Mouse (Mus musculus) heart, embryonic 12.5 days (tissue): ENCODE results near the gene Plcb3. TPM values are rescaled to one million over a fixed set of nuclear protein-coding genes. Genes with fewer than 3 reads are reported as not detected.

Experiments
- ATAC-seq: fragments of 200-750 bp; cut with Nextera tagmentation; 2 replicates; pipeline ENCODE4 v1.8.0; 2017; ENCODE audit warnings: moderate TSS enrichment, moderate library complexity; ENCODE audit not compliant: insufficient number of reproducible peaks, low FRiP score
- H3K27ac ChIP-seq: fragments of 300-500 bp; sonication (generic); 2 replicates; pipeline ENCODE4 v1.5.1; 2016; ENCODE audit warnings: mild to moderate bottlenecking, moderate library complexity; ENCODE audit not compliant: poor library complexity, severe bottlenecking
- H3K27me3 ChIP-seq: fragments of 300-500 bp; sonication (generic); replicated peaks from 2 replicates; pipeline ENCODE4 v1.6.1; 2016; ENCODE audit warnings: mild to moderate bottlenecking, moderate library complexity
- H3K36me3 ChIP-seq: fragments of 300-500 bp; sonication (generic); 2 replicates; pipeline ENCODE4 v1.6.1; 2016; ENCODE audit warnings: mild to moderate bottlenecking, moderate library complexity
- H3K4me1 ChIP-seq: fragments of 300-500 bp; sonication (generic); replicated peaks from 2 replicates; pipeline ENCODE4 v1.6.1; 2016; ENCODE audit warnings: mild to moderate bottlenecking
- H3K4me2 ChIP-seq: fragments of 300-500 bp; sonication (generic); 2 replicates; pipeline ENCODE4 v1.6.1; 2016; ENCODE audit warnings: mild to moderate bottlenecking, moderate library complexity
- H3K4me3 ChIP-seq: fragments of 300-500 bp; sonication (generic); 2 replicates; pipeline ENCODE4 v1.5.1; 2016; ENCODE audit warnings: mild to moderate bottlenecking
- H3K9ac ChIP-seq: fragments of 300-500 bp; sonication (generic); 2 replicates; pipeline ENCODE4 v1.6.1; 2016; ENCODE audit warnings: mild to moderate bottlenecking, moderate library complexity
- H3K9me3 ChIP-seq: fragments of 300-500 bp; sonication (generic); replicated peaks from 2 replicates; pipeline ENCODE4 v1.6.1; 2016; ENCODE audit warnings: mild to moderate bottlenecking, moderate library complexity
- WGBS: fragments of 180-500 bp; shearing (Covaris S2); methylation state at CpG from one replicate; pipeline ENCODE4 v1.1.7; 2016; 5-methylcytosine and 5-hydroxymethylcytosine counted together
- polyA plus RNA-seq: library from polyadenylated mRNA; unstranded; fragments of >200 nt; fragmentation: Nextera tagmentation; extraction: Ambion mirVana; gene quantifications from 2 replicates; pipeline ENCODE4 v1.2.1, GENCODE M21; 2016

Gene Plcb3
- polyA plus RNA-seq, 1 experiment from 2014 or later: 26.6 TPM

DNA sequence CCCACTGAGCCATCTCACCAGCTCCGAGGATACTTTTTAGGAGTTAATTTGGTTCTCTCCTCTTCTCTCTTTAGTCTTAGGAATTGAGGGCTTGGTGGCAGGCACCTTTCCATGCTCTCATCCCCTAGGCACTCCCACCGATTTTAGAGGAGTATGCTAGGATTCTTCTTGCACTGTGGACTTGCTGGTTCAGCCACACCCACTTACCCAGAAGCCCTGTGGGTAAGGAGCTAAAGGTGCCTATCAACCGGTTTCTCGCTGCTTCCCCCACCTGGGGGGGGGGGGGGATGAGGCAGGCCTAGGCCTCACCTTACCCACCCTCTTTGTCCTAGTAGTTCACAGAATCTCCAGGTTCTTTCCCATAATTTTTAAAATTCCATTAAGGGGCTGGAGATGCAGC lies 28.5 kb downstream of the Plcb3 start:
- ATAC-seq: no peak
- H3K27me3 ChIP-seq: no peaks in the 10 kb centered on the region
- 52% methylated on average over 4 of the region's 4 CpGs for WGBS
- H3K9ac ChIP-seq: no peak overlapping the region
- no peak overlapping the region for H3K4me3 ChIP-seq
- H3K4me2 ChIP-seq: no peak overlapping the region
- no peaks in the 10 kb centered on the region for H3K9me3 ChIP-seq
- H3K27ac ChIP-seq: no peak overlapping the region
- peaks cover 13% of the 10 kb centered on the region for H3K36me3 ChIP-seq
- H3K4me1 ChIP-seq: peaks cover 19% of the 10 kb centered on the region

GRCm38 (mm10) chr19:6943709-6944108 lies 32.6 kb downstream of the Plcb3 start:
- Histone ChIP-seq H3K27me3 (no peaks in the 10 kb centered on the region), H3K4me2 (no peak overlapping the region), H3K36me3 (peaks cover 13% of the 10 kb centered on the region), H3K27ac (no peak overlapping the region), H3K4me1 (peaks cover 23% of the 10 kb centered on the region), H3K9me3 (no peaks in the 10 kb centered on the region), H3K4me3 (no peak overlapping the region), H3K9ac (no peak overlapping the region)
- ATAC-seq: no peak
- 89% methylated on average over 6 of the region's 6 CpGs for WGBS

GRCm38 (mm10) chr19:6942764-6943163 lies 33.5 kb downstream of the Plcb3 start:
- ATAC-seq: no peak
- Histone ChIP-seq H3K4me3 (peak overlapping the region; percentile 80), H3K27ac (peak overlapping the region; percentile 60), H3K27me3 (peaks cover 6% of the 10 kb centered on the region), H3K36me3 (peaks cover 15% of the 10 kb centered on the region), H3K9ac (peak overlapping the region; percentile 89), H3K9me3 (no peaks in the 10 kb centered on the region), H3K4me1 (peaks cover 23% of the 10 kb centered on the region), H3K4me2 (peak overlapping the region; percentile 98)
- WGBS: 30% methylated on average over 5 of the region's 5 CpGs

- Histone ChIP-seq H3K27ac (peak within 1 kb of the TSS; percentile 93), H3K4me1 (peaks cover 23% of the 10 kb centered on the region), H3K4me3 (peak within 1 kb of the TSS; percentile 80), H3K27me3 (peaks cover 9% of the 10 kb centered on the region), H3K9ac (peak within 1 kb of the TSS; percentile 89), H3K4me2 (peak within 1 kb of the TSS; percentile 98), H3K9me3 (no peaks in the 10 kb centered on the region), H3K36me3 (peaks cover 15% of the 10 kb centered on the region)
- peak; percentile 92 for ATAC-seq
- 0% methylated on average over 27 of the region's 27 CpGs for WGBS
Observed at GRCm38 (mm10) chr19:6942249-6942691, 34.0 kb downstream of the Plcb3 start, which contains the start of gene Gpr137. Gpr137 (minus strand) TSS chr19:6942480.

GRCm38 (mm10) chr19:6941372-6942248 lies 34.7 kb downstream of the Plcb3 start, which contains the start of gene Bad:
Bad (plus strand) TSS chr19:6941861.
- WGBS: under 1% methylated on average over 83 of the region's 83 CpGs
- peak within 1 kb of the TSS; percentile 89 for H3K9ac ChIP-seq
- H3K4me1 ChIP-seq: peaks cover 23% of the 10 kb centered on the region
- H3K4me3 ChIP-seq: peak within 1 kb of the TSS; percentile 80
- peak within 1 kb of the TSS; percentile 98 for H3K4me2 ChIP-seq
- peak within 1 kb of the TSS; percentile 93 for H3K27ac ChIP-seq
- H3K27me3 ChIP-seq: peaks cover 9% of the 10 kb centered on the region
- peaks cover 15% of the 10 kb centered on the region for H3K36me3 ChIP-seq
- H3K9me3 ChIP-seq: no peaks in the 10 kb centered on the region
- ATAC-seq: peak; percentile 83

DNA sequence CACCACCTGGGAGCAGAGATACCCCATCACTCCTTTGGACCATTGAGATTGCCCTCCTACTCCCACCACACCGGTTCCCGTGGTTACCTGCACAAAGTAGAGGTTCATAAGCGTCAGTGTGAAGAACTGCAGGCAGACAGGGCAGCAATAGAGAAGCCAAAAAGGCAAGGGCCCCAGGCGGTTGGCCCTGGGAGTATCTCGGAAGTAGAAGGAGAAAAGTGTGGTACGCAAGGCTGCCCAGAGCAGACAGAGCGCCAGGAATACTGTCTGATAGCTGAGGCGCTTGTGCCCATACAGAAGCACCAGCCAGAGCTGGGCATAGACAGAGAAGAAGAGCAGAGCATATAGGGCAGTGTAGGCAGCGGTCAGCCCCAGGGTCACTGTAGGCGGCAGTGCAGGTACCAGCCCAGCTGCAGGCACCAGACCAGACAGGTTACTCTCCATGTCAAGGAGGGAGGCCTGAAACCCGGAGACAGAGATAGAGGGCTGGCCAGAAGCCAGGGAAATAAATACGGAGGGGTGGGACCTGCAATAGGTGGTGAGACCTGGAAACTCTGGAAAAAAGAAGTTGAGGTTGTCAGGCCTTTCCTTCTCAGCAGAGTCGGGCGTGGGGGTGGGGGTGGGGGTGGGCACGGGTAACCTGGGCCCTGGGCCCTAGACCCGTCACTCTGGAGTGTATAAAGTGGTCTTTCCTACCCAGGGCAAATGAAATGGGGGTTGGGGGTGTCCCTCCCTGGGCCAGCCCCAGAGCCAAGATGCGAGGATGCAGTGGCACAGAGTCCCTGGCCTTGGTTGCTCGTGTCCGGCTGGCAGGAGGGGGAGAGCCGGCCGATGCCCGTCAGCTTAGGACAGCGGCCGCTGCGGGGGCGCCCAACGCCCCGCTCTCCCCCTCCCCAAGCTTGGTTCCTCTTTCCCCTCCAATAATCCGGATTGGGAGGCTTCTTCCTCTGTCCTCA lies 35.6 kb downstream of the Plcb3 start:
- peaks cover 17% of the 10 kb centered on the region for H3K27me3 ChIP-seq
- peak overlapping the region; percentile 98 for H3K4me2 ChIP-seq
- ATAC-seq: no peak

DNA sequence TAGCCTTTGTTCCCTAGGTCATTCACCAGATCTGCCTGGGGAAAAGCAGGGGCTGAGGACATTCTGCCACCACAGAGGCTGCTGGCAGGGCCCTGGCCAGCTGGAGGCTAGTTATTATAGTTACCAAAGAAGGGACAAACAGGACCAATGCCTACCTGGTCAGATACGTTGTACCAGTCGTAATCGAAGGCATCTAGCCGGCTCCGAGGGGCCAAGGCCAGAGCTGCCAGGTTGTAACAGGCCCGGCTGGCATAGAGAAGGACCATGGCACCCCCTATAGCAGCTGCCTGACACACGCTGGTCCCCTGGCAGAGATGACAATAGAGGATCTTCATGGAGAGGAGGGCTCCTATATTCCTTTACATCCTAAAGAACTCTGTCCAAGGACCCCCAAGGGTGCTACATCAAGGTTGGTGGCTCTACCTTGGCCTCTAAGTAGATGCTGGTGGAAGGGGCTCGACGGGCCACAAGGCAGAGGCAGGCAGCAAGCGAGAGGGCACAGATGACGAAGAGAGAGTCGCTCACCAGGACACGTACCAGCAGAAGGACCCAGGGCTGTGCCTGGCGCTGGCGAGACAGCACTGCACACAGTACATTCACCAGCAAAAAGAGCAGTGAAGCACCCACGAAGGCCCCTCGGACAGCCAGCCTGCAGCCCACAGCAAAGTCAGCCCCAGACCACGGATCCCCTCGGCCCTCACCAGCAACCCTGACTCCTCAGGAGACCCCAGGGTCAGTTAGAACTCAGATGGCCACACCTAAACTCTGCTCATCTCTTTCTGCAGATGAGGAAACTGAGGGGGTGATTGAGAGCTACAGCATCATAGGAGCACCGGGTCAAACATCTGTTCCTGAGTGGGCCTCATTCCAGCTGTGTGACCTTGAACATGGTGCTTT lies 36.9 kb downstream of the Plcb3 start:
- H3K27me3 ChIP-seq: peaks cover 28% of the 10 kb centered on the region
- H3K9me3 ChIP-seq: no peaks in the 10 kb centered on the region
- H3K36me3 ChIP-seq: 0 out of 2 replicates have a peak, but pooled peaks cover 2% of the 10 kb centered on the region
- peaks cover 25% of the 10 kb centered on the region for H3K4me1 ChIP-seq
- WGBS: 90% methylated on average over 20 of the region's 20 CpGs
- no peak overlapping the region for H3K4me3 ChIP-seq
- H3K4me2 ChIP-seq: 0 out of 2 replicates have a peak overlapping the region, but pooled peaks have one; percentile 98
- ATAC-seq: no peak
- H3K9ac ChIP-seq: peak overlapping the region; percentile 16; the same call in 1 of the 2 replicates
- H3K27ac ChIP-seq: no peak overlapping the region

More for the DNA sequence above, 35.6 kb downstream of the Plcb3 start:
- no peaks in the 10 kb centered on the region for H3K9me3 ChIP-seq
- H3K4me3 ChIP-seq: peak overlapping the region; percentile 80
- peaks cover 23% of the 10 kb centered on the region for H3K4me1 ChIP-seq
- H3K9ac ChIP-seq: peak overlapping the region; percentile 89
- peak overlapping the region; percentile 93 for H3K27ac ChIP-seq
- H3K36me3 ChIP-seq: peaks cover 9% of the 10 kb centered on the region
- 21% methylated on average over 25 of the region's 29 CpGs for WGBS

DNA sequence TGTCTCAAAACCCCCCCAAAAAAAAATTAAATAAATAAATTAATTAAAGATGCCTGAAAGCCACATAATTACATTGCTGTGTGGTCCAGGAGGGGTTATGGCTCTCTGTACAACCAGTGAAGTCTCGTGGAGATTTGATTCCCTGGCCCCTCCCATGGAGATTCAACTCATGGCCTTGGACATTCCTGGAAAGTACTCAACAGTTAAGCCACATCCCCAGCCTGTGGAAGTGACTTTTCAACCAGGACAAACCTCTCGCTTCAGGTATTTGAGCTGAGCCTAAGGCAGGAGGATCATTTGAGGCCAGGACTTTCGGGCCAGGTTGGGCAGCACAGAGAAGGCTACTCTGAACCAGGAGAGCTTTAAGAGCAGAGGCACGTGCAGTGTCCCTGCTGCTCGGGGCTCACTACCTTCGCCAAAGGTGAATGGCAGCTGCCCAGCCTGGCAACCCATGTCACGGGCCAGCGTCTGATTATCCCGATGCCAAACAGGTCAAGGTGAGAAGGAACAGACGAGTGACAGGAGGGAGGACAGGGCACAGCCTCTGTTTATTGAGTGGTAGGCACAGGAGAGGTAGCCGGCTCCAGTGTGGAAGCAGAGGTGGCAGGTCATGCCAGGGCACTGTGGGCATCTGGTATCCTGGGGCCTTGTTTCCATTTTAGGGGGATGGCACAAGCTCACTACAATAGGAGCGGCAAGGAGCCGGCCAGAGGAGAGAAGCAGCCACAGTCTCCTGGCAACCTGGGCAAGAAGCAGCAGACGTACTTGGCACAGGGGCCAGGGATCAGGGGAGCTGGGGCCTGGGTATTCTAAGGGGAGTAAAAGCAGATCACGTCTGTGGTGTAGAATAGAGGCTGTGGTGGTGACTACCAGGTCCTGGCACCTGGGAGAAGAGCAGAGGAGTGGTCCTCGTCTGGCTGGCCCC lies 38.5 kb downstream of the Plcb3 start:
- H3K27me3 ChIP-seq: peaks cover 44% of the 10 kb centered on the region
- H3K4me1 ChIP-seq: peaks cover 33% of the 10 kb centered on the region
- H3K36me3 ChIP-seq: 0 out of 2 replicates have a peak, but pooled peaks cover 2% of the 10 kb centered on the region
- H3K9me3 ChIP-seq: no peaks in the 10 kb centered on the region
- H3K27ac ChIP-seq: no peak overlapping the region
- no peak overlapping the region for H3K4me3 ChIP-seq
- WGBS: 78% methylated on average over 16 of the region's 16 CpGs
- ATAC-seq: no peak
- H3K9ac ChIP-seq: no peak overlapping the region
- no peak overlapping the region for H3K4me2 ChIP-seq

GRCm38 (mm10) chr19:6936299-6936698 lies 40.0 kb downstream of the Plcb3 start:
- WGBS: 14% methylated on average over 3 of the region's 3 CpGs
- Histone ChIP-seq H3K4me2 (no peak overlapping the region), H3K36me3 (0 out of 2 replicates have a peak, but pooled peaks cover 2% of the 10 kb centered on the region), H3K4me1 (peaks cover 31% of the 10 kb centered on the region), H3K9ac (no peak overlapping the region), H3K27me3 (peaks cover 59% of the 10 kb centered on the region), H3K9me3 (no peaks in the 10 kb centered on the region), H3K27ac (no peak overlapping the region), H3K4me3 (no peak overlapping the region)
- no peak for ATAC-seq
